Mouse (Mus musculus) spleen, adult 2 months (tissue): ENCODE results near the gene Trnp1. TPM values are rescaled to one million over a fixed set of nuclear protein-coding genes. Genes with fewer than 3 reads are reported as not detected.
A peak's percentile ranks its signal among the peaks of the same experiment; 100 is the strongest.
"Not testable (repeated sequence)": the region's sequence is repeated elsewhere in the genome, so short reads cannot be mapped to it uniquely, and the experiment has no call there.

Experiments used
- DNase-seq, 2 experiments: peaks; one replicate each; pipeline versions ENCODE4 v3.0.0 to v3.0.0-alpha.2; 2012 to 2021; ENCODE audit warnings: low spot score in 2 of 2, low read depth in 1 of 2
- H3K27ac ChIP-seq: fragments of 200-500 bp; 2 replicates; pipeline ENCODE4 v1.5.1; 2012; ENCODE audit warnings: low read length, inconsistent platforms; ENCODE audit not compliant: insufficient read depth
- H3K27me3 ChIP-seq: fragments of 200-500 bp; 2 replicates; pipeline ENCODE4 v1.6.1; 2012; ENCODE audit warnings: mild to moderate bottlenecking, moderate library complexity, low read length, inconsistent platforms; ENCODE audit not compliant: control insufficient read depth, insufficient read depth
- H3K36me3 ChIP-seq: fragments of 200-500 bp; 2 replicates; pipeline ENCODE4 v1.6.1; 2012; ENCODE audit warnings: mild to moderate bottlenecking, low read length, inconsistent platforms; ENCODE audit not compliant: control insufficient read depth, insufficient read depth
- H3K4me1 ChIP-seq: fragments of 200-500 bp; 2 replicates; pipeline ENCODE4 v1.6.1; 2011; ENCODE audit warnings: inconsistent platforms; ENCODE audit not compliant: control insufficient read depth, insufficient read depth, insufficient read length
- H3K4me3 ChIP-seq: fragments of 200-500 bp; 2 replicates; pipeline ENCODE4 v1.5.1; 2011; ENCODE audit warnings: mild to moderate bottlenecking, inconsistent platforms; ENCODE audit not compliant: insufficient read depth, insufficient read length; ENCODE audit errors: extremely low read depth
- CTCF ChIP-seq: fragments of 200-500 bp; IDR thresholded peaks from 2 replicates; pipeline ENCODE4 v1.5.1; 2011; ENCODE audit warnings: mild to moderate bottlenecking, inconsistent platforms; ENCODE audit not compliant: insufficient read depth, insufficient read length, insufficient replicate concordance; ENCODE audit errors: extremely low read depth
- POLR2A ChIP-seq: fragments of 200-500 bp; IDR thresholded peaks from 2 replicates; pipeline ENCODE4 v1.6.1; 2011; ENCODE audit warnings: low read depth, low read length, inconsistent platforms
- WGBS: fragments of 180-500 bp; shearing (Covaris S2); methylation state at CpG from one replicate; pipeline ENCODE4 v1.1.7; 2018; 5-methylcytosine and 5-hydroxymethylcytosine counted together
- polyA plus RNA-seq: library from polyadenylated mRNA; depleted of rRNA; stranded (reverse); fragments of >200 nt; gene quantifications from 2 replicates; pipeline ENCODE4 v1.2.3, GENCODE M21; 2012

Trnp1 gene
- polyA plus RNA-seq, 1 experiment = 0.49 TPM

DNA sequence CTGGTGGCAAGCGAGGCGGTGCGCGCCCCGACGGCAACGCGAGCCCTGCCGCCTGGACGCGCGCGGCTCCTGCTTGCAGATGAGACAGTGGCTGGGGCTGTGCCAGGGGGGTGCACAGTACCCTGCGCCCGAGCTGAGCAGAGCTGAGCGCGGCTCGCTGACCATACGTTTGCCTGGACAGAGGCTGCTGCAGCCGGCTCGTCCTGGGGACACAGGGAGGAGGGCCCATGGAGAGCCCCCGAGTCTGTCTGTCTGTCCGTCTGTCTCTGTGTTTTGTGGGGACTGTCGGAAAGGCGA, 21.0 kb upstream of the Trnp1 start:
- Histone ChIP-seq H3K27me3 (peaks cover 11% of the 10 kb centered on the region; the same call in 1 of the 2 replicates), H3K4me3 (peak overlapping the region; percentile 33; the same call in 1 of the 2 replicates), H3K36me3 (no peaks in the 10 kb centered on the region), H3K4me1 (peaks cover 7% of the 10 kb centered on the region; the same call in 1 of the 2 replicates), H3K27ac (no peak overlapping the region)
- no peak for DNase-seq
- TF ChIP-seq CTCF (no peak), POLR2A (no peak)
- WGBS = 21% methylated on average over 25 of the region's 25 CpGs

DNA sequence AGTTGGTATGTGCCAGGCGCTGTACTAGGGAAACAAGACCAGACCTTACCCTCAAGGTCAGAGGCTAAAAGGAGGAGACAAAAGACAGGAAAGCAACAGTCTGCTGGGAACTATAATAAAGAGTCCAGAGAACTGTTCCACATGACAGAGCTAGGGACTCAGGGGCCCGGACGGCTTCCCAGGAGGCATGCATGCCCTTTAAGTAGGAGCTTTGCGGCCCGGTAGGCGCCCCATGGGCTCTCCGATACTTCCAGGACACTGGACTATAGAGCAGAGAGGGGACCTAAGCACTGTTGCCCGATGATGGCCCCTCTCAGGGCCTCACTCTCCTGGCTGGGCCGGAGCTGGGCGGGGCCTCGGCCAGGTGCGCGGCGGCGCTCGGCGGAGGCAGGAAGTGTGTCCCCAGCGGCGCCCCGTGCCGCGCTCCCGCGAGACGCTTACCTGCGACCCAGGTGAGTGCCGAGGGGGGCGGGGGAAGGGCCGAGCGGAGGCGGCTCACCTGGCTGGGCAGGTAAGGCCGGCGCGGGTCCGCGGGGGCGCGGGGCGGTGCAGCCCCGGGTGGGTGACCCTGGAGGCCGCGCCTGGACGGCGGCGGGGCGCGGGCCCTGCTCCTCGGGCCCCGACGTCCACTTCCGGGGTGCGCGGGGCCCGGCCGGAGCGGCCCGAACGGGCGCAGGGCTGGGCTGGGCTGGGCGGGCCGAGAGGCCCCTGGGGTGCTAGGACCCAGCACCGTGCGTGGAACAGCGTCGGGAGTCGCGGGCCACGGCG, 20.4 kb upstream of the Trnp1 start, which contains the start of gene Kdf1:
Gene Kdf1, plus strand, starts transcription at position 363 of the 768 bp plus-strand sequence.
- Histone ChIP-seq H3K4me1 (peaks cover 7% of the 10 kb centered on the region; the same call in 1 of the 2 replicates), H3K4me3 (peak within 1 kb of the TSS; percentile 33; the same call in 1 of the 2 replicates), H3K36me3 (no peaks in the 10 kb centered on the region), H3K27me3 (peaks cover 11% of the 10 kb centered on the region; the same call in 1 of the 2 replicates), H3K27ac (no peak within 1 kb of the TSS)
- DNase-seq = no peak
- TF ChIP-seq CTCF (no peak), POLR2A (no peak)
- 10% methylated on average over 67 of the region's 69 CpGs for WGBS

DNA sequence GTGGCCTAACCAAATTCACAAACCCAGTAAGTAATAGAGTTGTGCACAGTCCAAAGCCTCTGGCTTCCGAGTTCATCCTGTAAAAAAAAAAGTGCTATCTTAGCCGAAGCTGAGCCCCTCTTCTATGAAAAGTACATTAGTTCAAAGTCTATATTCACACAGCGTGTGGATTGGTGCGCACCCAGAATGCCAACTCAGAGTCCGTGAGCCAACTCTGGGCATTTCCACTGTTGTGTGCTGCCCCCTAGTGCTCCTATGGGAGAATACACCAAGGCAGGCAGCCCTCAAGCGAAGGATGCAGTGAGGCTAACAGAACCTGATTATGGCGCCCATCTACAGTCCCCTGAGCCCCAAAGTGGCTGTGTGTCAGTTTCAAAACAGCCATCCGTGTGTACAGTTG, 14.6 kb upstream of the Trnp1 start:
- H3K27me3 ChIP-seq = no peaks in the 10 kb centered on the region
- WGBS = 12% methylated on average over 8 of the region's 8 CpGs
- no peaks in the 10 kb centered on the region for H3K4me1 ChIP-seq
- H3K4me3 ChIP-seq = no peak overlapping the region
- peak; percentile 38 to 52 for DNase-seq
- H3K36me3 ChIP-seq = no peaks in the 10 kb centered on the region
- peak; percentile 84; the same call in 1 of the 2 replicates for TF ChIP-seq CTCF
- TF ChIP-seq POLR2A = no peak
- H3K27ac ChIP-seq = no peak overlapping the region

DNA sequence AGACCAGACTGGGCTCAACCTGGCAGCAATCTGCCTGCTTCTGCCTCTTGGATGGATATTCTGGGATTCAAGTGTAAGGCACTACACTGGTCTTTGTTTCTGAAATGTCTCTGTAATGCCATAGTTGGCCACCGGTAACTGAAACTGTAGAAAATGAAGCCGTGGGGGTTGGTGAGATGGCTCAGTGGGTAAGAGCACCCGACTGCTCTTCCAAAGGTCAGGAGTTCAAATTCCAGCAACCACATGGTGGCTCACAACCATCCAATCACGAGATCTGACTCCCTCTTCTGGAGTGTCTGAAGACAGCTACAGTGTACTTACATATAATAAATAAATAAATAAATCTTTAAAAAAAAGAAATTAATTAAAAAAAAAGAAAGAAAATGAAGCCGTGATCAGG, 14.2 kb upstream of the Trnp1 start:
- H3K27me3 ChIP-seq, H3K36me3 ChIP-seq, H3K4me3 ChIP-seq, DNase-seq, H3K27ac ChIP-seq, H3K4me1 ChIP-seq: not testable (repeated sequence)
- WGBS = 66% methylated on average over 5 of the region's 5 CpGs

DNA sequence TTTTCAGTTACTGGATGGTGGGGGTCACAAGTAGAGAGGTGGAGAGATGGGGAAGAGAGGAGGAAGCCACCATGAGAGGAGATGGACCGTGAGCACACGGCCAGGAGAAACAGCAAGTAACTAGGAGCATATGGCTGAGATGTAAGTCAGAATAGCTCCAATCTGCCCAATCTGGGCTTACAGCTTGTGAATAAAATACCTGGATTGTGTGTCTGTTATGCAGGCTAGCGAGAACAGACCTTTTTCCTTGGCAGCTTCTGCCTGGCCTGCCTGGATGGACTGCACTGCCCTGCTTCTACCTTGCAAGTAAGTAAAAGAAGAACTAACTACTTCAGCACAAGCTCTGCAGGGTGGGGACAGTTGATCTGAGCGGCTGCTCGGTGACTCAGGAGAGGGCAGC, 12.7 kb upstream of the Trnp1 start:
- Histone ChIP-seq H3K27ac (no peak overlapping the region), H3K4me1 (no peaks in the 10 kb centered on the region), H3K4me3 (no peak overlapping the region), H3K36me3 (no peaks in the 10 kb centered on the region), H3K27me3 (no peaks in the 10 kb centered on the region)
- DNase-seq = no peak
- 81% methylated on average over 5 of the region's 5 CpGs for WGBS
- TF ChIP-seq POLR2A = no peak
- TF ChIP-seq CTCF = no peak

DNA sequence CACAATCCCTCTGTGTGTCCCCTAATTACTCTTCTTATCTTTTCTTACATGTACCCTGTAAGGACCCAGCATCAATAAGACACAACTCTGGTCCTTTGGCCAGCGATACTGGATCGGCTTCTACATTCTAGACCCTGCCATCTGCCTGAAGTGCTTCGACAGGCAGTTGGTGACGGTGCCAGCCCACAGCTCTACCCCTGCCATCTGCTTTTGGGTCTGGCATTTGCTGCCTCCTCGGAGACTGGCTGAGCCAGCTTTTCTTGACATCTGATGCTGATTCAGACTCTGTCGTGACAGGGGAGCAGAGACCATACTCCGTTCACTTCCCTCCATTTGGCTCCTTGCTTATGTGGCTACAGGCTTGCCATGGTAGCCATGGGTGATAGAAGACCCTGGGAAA, 10.6 kb upstream of the Trnp1 start:
- TF ChIP-seq POLR2A (no peak), CTCF (no peak)
- Histone ChIP-seq H3K36me3 (no peaks in the 10 kb centered on the region), H3K27ac (no peak overlapping the region), H3K4me1 (no peaks in the 10 kb centered on the region), H3K4me3 (no peak overlapping the region), H3K27me3 (no peaks in the 10 kb centered on the region)
- DNase-seq = no peak
- WGBS = 90% methylated on average over 7 of the region's 7 CpGs

DNA sequence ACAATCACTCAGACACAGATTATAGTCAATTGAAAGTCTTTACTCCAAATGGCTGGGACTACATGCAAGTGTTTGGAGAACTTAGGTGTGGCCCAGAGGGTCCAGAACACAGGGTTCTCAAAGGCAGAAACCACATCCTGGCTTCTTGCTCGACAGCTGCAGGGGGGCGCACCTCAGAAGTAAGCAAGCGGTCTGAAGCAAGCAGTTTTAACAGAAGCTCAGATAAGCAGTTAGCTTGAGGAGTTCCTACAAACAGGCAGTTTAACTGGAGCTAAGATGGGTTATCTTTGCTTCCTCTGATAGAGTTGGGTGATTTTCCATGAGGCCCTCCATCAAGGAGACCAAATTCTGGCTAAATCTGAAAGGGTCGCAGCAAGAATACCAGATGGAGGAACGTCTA, 8.2 kb upstream of the Trnp1 start:
- Histone ChIP-seq H3K27ac (peak overlapping the region; percentile 39; the same call in 1 of the 2 replicates), H3K36me3 (no peaks in the 10 kb centered on the region), H3K4me3 (no peak overlapping the region), H3K4me1 (no peaks in the 10 kb centered on the region), H3K27me3 (no peaks in the 10 kb centered on the region)
- 17% methylated on average over 5 of the region's 5 CpGs for WGBS
- no peak for DNase-seq
- TF ChIP-seq CTCF = no peak
- TF ChIP-seq POLR2A = no peak
